Mouse (Mus musculus): ENCODE data around the gene Jchain. TPM values are rescaled to one million over a fixed set of nuclear protein-coding genes. Genes with fewer than 3 reads are reported as not detected.
A peak's percentile ranks its signal among the peaks of the same experiment; 100 is the strongest.

Jchain gene
- polyA plus RNA-seq, 1 experiment, result not detected

DNA sequence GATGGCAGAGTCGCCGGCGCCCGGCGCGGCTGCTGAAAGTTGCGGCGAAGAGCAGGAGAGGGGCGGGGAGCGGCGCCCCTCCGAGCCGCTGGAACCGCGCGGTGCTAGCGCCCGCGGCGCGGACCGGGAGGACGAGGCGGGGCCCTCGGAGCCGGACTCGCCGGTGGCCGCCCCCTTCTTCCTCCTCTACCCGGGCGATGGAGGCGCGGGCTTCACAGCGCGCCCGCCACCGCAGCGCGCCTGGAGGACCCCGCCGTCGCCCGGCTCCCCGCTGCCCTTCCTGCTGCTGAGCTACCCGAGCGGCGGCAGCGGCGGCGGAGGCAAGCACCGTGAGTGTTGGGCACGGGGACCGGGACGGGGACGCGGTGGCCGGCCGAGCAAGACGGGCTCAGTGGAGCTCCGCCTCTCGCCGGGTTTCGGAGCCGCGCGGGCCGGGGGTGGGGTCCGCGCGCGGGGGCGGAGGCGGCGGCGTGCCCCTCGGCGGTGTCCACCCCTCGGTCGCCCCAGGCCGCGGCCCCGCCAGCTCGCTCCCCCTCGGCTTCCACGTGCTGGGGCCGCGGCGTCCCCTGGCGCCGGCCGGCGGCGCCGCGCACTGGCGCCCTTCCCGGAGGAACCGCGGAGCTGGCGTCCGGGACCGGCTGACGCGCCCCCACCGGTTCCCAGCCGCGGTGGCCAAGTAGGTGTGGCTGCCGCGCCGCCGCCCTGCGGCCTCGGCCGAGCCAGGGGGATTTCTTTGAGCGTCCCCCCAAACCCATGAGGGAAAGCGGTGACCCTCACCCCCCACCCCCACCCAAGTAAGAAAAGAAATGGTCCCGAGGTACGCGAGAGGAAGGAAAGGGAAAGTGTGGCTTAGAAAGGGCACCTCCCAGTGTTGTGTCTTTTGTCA, 37.7 kb upstream of the Jchain start:
- TF ChIP-seq USF1 (IDR thresholded peaks at IDR 0.05; ENCODE audit: low read depth) (no peak), CEBPB (IDR thresholded peaks at IDR 0.05; ENCODE audit: low read depth) (no peak), CTCF (IDR thresholded peaks at IDR 0.05; ENCODE audit: control insufficient read depth, insufficient read depth, insufficient read length) (no peak), MAX (IDR thresholded peaks at IDR 0.05) (no peak), FOSL1 (IDR thresholded peaks at IDR 0.05; ENCODE audit: insufficient read depth, low read length, poor library complexity, severe bottlenecking) (no peak), MYOD1 (IDR thresholded peaks at IDR 0.05; ENCODE audit: control insufficient read depth, insufficient read length, low read depth) (no peak), MYOG (IDR thresholded peaks at IDR 0.05; ENCODE audit: control insufficient read depth, extremely low read depth, insufficient read length) (no peak)
- peaks cover 43% of the 10 kb centered on the region for H3K79me2 ChIP-seq (ENCODE audit: control insufficient read depth, insufficient read depth)
- H3K79me3 ChIP-seq (ENCODE audit: low read depth), result peaks cover 19% of the 10 kb centered on the region

DNA sequence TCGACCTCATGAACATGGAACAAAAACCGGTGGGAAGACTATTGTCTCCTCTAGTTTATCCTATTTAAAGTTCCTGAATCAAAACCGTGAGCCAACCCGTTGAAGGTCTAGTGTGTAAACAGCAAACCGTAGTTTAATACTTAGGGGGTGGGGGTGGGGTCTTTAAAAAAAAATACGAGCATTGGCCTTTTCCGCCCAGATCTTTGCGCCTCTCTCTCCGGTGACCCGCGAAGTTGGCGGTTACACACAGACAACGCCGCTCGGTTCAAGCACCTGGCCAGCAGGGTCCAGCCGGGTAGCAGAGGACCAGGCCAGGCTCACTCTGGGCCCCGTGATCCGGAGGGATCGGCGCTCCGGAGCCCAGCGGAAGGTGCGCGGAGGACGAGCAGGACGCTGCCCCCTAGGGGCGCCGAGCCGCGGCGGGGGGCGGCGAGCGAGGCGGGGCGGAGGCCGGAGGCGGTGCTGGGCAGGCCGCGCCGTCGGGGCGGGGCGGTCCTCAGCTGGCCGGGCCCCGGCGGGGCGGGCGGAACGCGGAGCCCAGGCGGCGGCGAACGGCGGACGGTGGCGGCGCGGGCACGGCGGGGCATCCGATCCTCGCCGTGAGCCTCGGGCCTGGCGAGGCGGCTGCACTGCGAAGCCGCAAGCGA, 36.9 kb upstream of the Jchain start, which contains the start of gene Rufy3:
Gene Rufy3 (plus strand): TSS at position 540 of the 647 bp plus-strand sequence.
- Histone ChIP-seq H3K79me3 (ENCODE audit: low read depth) (peaks cover 16% of the 10 kb centered on the region), H3K27me3 (ENCODE audit: control insufficient read depth, insufficient read depth, insufficient read length) (no peaks in the 10 kb centered on the region), H3K4me3 (ENCODE audit: insufficient read depth, poor library complexity, severe bottlenecking) (peak within 1 kb of the TSS; percentile 66), H3K79me2 (ENCODE audit: control insufficient read depth, insufficient read depth) (peaks cover 36% of the 10 kb centered on the region), H3ac (ENCODE audit: control insufficient read depth, insufficient read length, low read depth) (peak within 1 kb of the TSS; percentile 86), H3K36me3 (ENCODE audit: control insufficient read depth, insufficient read depth) (peaks cover 3% of the 10 kb centered on the region)
- peak; percentile 95 for TF ChIP-seq CTCF (IDR thresholded peaks at IDR 0.05; ENCODE audit: control insufficient read depth, insufficient read depth, insufficient read length)
- TF ChIP-seq MYOG (IDR thresholded peaks at IDR 0.05; ENCODE audit: control insufficient read depth, extremely low read depth, insufficient read length), result no peak

More for the DNA sequence above, 37.7 kb upstream of the Jchain start:
- H3K4me3 ChIP-seq (ENCODE audit: insufficient read depth, poor library complexity, severe bottlenecking), result peak overlapping the region; percentile 66
- H3K36me3 ChIP-seq (ENCODE audit: control insufficient read depth, insufficient read depth), result peaks cover 3% of the 10 kb centered on the region
- no peaks in the 10 kb centered on the region for H3K27me3 ChIP-seq (ENCODE audit: control insufficient read depth, insufficient read depth, insufficient read length)
- H3ac ChIP-seq (ENCODE audit: control insufficient read depth, insufficient read length, low read depth), result peak overlapping the region; percentile 68

DNA sequence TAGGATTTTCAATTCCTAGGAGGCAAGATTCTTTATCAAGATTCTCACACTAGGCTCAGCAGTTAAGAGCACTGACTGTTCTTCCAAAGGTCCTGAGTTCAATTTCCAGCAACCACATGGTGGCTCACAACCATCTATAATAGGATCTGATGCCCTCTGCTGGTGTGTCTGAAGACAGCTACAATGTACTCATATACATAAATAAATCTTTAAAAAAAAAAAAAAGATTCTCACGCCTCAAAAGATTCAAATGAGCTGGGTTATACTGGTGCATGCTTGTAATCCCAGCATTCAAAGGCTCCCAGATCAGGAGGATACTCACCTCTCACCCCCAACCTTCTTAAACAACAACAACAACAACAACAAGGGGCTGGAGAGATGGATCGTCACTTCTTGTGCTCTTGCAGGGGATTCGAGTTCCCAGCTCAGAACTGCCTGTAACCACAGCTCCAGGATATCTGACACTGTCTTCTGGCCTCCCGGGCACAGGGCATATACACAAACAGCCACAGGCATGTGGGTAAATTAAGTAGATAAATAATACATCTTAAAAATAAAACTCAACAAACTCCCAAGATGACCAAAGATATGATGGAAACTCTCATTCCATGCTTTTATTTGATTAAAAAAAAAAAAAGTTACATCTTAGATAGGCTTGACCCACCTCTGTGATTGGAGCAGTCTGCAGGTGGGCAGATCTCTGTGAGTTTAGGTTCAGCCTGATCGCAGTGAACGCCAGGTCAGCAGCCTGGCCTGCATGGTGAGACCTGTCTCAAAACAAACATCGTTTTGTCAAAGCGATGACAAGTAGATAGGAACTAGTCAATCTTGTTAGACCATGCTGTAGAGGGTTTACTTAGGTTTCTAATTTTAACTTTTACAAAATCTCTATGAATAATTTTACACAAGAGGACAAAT, 35.4 kb upstream of the Jchain start:
- TF ChIP-seq MYOG (IDR thresholded peaks at IDR 0.05; ENCODE audit: control insufficient read depth, extremely low read depth, insufficient read length) (no peak), CTCF (IDR thresholded peaks at IDR 0.05; ENCODE audit: control insufficient read depth, insufficient read depth, insufficient read length) (no peak), MAX (IDR thresholded peaks at IDR 0.05) (no peak), FOSL1 (IDR thresholded peaks at IDR 0.05; ENCODE audit: insufficient read depth, low read length, poor library complexity, severe bottlenecking) (no peak), USF1 (IDR thresholded peaks at IDR 0.05; ENCODE audit: low read depth) (no peak), CEBPB (IDR thresholded peaks at IDR 0.05; ENCODE audit: low read depth) (no peak), MYOD1 (IDR thresholded peaks at IDR 0.05; ENCODE audit: control insufficient read depth, insufficient read length, low read depth) (no peak)
- no peak overlapping the region for H3ac ChIP-seq (ENCODE audit: control insufficient read depth, insufficient read length, low read depth)
- peaks cover 3% of the 10 kb centered on the region for H3K79me3 ChIP-seq (ENCODE audit: low read depth)
- no peaks in the 10 kb centered on the region for H3K36me3 ChIP-seq (ENCODE audit: control insufficient read depth, insufficient read depth)
- H3K79me2 ChIP-seq (ENCODE audit: control insufficient read depth, insufficient read depth), result peaks cover 21% of the 10 kb centered on the region
- no peaks in the 10 kb centered on the region for H3K27me3 ChIP-seq (ENCODE audit: control insufficient read depth, insufficient read depth, insufficient read length)
- H3K4me3 ChIP-seq (ENCODE audit: insufficient read depth, poor library complexity, severe bottlenecking), result no peak overlapping the region

- no peak for TF ChIP-seq USF1 (IDR thresholded peaks at IDR 0.05; ENCODE audit: low read depth)
- no peak for TF ChIP-seq MYOG (IDR thresholded peaks at IDR 0.05; ENCODE audit: control insufficient read depth, extremely low read depth, insufficient read length)
- TF ChIP-seq CTCF (IDR thresholded peaks at IDR 0.05; ENCODE audit: control insufficient read depth, insufficient read depth, insufficient read length), result no peak
- TF ChIP-seq MAX (IDR thresholded peaks at IDR 0.05), result no peak
- TF ChIP-seq FOSL1 (IDR thresholded peaks at IDR 0.05; ENCODE audit: insufficient read depth, low read length, poor library complexity, severe bottlenecking), result no peak
- H3ac ChIP-seq (ENCODE audit: control insufficient read depth, insufficient read length, low read depth), result no peak overlapping the region
- peaks cover 11% of the 10 kb centered on the region for H3K79me3 ChIP-seq (ENCODE audit: low read depth)
- H3K36me3 ChIP-seq (ENCODE audit: control insufficient read depth, insufficient read depth), result peaks cover 11% of the 10 kb centered on the region
- H3K4me3 ChIP-seq (ENCODE audit: insufficient read depth, poor library complexity, severe bottlenecking), result no peak overlapping the region
- H3K79me2 ChIP-seq (ENCODE audit: control insufficient read depth, insufficient read depth), result peaks cover 18% of the 10 kb centered on the region
- H3K27me3 ChIP-seq (ENCODE audit: control insufficient read depth, insufficient read depth, insufficient read length), result no peaks in the 10 kb centered on the region
These were observed 33.6 kb upstream of the Jchain start for GRCm38 (mm10) chr5:88561080-88561814.

DNA sequence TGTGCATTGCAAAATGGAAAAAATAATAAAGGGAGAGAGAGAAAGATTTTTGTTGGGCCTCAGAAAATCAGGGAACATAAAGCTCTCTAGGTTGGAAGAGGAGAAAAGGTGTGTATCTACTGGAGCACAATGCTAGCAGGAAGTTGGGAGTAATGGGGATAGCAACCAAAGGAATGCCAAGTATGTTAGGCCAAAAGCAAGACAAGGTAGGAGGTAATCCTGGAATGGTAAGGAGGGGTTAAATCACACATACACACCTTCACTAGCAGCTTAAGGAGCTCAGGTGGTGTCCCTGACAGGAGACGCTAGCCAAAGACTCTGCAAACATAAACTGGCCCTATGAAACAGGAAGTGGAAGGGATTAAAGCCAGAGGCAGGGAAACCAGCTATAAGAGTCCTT, 31.3 kb upstream of the Jchain start:
- H3K36me3 ChIP-seq (ENCODE audit: control insufficient read depth, insufficient read depth), result peaks cover 25% of the 10 kb centered on the region
- H3K27me3 ChIP-seq (ENCODE audit: control insufficient read depth, insufficient read depth, insufficient read length), result no peaks in the 10 kb centered on the region
- no peak overlapping the region for H3ac ChIP-seq (ENCODE audit: control insufficient read depth, insufficient read length, low read depth)
- peaks cover 32% of the 10 kb centered on the region for H3K79me2 ChIP-seq (ENCODE audit: control insufficient read depth, insufficient read depth)
- TF ChIP-seq MYOD1 (IDR thresholded peaks at IDR 0.05; ENCODE audit: control insufficient read depth, insufficient read length, low read depth), result no peak
- H3K4me3 ChIP-seq (ENCODE audit: insufficient read depth, poor library complexity, severe bottlenecking), result no peak overlapping the region
- peaks cover 30% of the 10 kb centered on the region for H3K79me3 ChIP-seq (ENCODE audit: low read depth)
